Mouse (Mus musculus): Measurements from ENCODE around the gene Keg1.
"Not testable (repeated sequence)": the region's sequence is repeated elsewhere in the genome, so short reads cannot be mapped to it uniquely, and the experiment has no call there.

Gene Keg1

DNA sequence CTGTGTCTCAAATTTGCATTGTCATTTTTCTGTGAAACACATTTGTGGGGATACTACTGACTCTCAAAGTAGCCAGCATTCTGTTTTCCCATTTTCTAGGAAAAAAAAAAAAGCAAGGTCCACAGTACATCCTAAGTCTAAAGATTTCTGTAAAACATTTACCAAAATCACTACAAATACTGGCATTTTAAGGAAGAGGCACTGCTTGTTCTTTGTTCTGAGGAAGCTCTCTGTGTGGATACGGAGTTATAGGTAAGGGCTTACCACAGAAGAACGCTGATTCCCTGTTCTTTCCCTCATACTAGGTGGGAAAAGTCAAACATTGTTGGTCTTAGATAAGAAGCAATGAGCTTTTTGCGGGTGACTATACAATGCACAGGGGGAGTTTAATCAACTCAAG lies at the start of gene Keg1:
Keg1 (plus strand) TSS at position 197 of the 400 bp plus-strand sequence.
- DNase-seq (ENCODE audit: low spot score) = no peak

DNA sequence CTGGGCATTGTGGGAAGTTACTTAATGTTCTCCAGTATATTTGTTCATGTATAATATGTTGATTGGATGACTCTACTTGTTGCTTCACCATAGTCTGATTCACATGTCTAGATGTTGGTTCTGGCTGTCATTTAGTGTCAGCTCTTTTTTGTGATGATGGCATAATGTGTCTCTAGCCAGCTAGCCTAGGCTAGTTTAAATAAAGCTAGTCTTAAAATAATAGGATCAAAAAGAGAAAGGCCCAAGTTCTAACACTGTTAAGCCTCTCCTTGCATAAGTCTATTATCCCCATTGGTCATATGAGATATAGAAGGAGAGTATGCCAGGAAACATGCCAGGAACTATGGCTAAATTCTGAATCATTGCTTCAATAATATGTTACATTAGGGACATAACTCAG lies 46.1 kb upstream of the Keg1 start:
- no peak for DNase-seq (ENCODE audit: low spot score)

DNA sequence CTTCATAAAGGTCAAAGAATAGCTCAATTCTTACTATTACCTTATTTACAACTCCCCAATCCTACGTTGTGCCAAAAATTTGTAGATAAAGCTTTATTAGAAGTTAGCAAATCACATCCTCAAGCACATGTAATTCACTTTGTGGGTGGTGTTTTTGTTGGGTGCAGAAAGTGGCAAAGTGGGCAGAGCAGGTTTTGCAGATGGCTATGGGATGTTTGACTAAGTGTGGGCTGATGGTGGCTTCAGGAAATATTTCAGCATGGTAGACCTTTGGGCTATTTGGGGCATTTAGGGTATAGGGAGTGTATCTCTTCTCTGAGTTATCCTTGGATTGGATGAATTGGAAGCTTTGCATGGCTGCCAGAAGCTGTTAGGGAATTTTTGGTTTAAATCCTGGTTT lies 29.4 kb upstream of the Keg1 start:
- DNase-seq (ENCODE audit: low spot score) = no peak

DNA sequence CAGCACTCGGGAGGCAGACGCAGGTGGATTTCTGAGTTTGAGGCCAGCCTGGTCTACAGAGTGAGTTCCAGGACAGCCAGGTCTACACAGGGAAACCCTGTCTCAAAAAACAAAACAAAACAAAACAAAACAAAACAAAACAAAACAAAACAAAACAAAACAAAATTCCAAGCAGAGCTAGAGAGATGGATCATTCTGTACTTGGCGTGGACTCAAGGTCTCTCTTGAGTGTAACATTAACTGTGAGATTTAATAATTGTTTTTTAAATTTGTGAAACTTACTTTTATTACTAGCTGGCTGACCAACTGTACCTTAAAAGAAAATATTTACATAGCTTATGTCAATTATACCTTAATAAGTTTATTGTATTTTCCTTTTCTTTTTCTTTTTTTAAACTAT lies 27.0 kb upstream of the Keg1 start:
- not testable (repeated sequence) for DNase-seq (ENCODE audit: low spot score)

DNA sequence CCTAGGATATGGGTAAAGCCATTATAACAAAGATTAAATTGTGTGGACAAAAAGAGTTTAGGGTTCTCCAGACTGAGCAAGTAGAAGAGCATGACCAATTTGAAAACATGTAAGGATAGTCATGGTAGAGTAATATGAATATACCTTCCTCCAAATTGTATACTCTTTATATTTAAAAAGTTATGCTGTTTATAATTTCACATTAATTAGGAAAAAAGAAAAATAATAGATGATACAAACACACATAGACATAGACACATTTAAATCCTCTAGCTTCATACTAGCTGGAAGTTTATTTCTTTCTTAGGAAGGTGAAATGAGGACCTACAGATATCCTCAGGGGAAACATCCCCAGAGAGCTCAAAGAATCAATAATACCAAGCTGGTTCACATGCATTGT lies 25.4 kb upstream of the Keg1 start, which contains the start of gene Olfr1442:
Olfr1442 (plus strand) TSS at position 301 of the 400 bp plus-strand sequence.
- DNase-seq (ENCODE audit: low spot score) = no peak

DNA sequence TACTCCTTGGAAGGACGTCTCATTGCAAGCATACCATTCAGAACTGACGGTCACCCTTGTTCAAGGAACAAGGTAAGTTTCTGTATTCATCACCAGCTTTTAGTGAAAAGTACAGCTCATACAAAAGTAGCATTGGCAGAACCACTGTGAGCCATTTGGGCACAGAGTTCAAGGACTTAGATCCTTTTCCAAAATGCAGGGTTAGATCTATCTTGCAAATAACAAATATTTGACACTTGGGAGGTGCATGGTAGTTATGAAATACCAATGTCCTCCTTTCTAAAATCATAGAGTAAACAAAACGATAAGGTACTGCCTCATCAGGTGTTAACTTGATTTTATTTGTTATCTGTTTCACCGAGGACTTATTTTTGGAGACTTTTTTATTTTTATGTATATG lies 24.5 kb upstream of the Keg1 start:
- DNase-seq (ENCODE audit: low spot score) = no peak

DNA sequence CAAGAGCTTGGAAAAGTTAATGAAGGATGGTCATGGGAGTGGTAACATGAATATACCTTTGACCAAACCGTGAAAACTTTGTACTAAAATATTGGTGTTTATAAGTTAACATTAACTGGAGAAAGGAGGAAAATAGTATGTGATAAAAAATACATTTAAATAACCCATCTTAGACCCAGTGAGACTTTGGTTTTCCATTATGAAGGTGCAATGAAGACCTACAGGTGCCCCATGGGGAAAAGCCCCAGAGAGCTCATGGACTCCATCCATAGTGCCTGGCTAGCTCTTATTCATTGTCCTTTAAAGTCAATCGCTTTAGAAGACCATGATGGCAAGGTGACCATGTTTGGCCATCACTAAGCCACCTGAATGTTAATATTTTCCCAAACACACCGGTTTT lies 17.8 kb upstream of the Keg1 start, which contains the start of gene Olfr1443:
Olfr1443 (plus strand) TSS at position 301 of the 400 bp plus-strand sequence.
- DNase-seq (ENCODE audit: low spot score) = no peak

DNA sequence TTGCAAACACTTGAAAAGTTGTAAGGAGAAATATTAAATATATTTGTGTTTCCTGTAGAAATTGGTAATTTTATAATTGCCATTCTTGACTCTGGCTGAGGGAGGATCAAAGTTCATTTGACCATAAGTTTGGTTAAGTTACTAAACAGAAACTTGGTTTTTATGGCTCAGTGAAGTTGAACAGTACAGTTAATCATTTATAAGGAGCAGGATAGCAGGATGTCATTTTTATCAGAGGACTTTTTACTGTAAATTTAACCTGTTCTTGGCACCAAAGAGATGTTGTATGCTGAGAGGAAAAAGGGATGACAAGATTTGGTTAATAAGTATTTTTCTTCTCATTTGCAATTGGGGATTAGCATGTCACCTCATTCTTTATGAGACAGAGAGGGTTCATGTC lies 10.9 kb upstream of the Keg1 start:
- DNase-seq (ENCODE audit: low spot score) = no peak

DNA sequence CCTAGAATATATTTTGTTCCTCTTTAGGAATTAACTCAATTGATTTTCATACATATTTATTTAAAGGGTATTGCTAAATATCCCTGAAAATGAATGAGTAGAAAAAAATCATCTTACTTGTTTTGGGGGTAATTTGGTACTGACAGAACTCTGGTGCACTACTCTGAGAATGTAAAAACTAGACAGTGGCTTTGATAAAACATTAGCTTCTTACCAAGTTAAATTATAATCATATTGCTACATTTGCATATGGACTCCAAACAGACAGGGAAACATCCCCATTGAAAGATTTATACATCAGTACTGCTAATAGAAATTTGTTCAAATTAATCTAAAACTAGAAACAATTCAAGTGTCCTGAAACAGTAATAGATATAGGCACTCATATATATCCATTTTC lies 10.4 kb upstream of the Keg1 start:
- DNase-seq (ENCODE audit: low spot score) = no peak

DNA sequence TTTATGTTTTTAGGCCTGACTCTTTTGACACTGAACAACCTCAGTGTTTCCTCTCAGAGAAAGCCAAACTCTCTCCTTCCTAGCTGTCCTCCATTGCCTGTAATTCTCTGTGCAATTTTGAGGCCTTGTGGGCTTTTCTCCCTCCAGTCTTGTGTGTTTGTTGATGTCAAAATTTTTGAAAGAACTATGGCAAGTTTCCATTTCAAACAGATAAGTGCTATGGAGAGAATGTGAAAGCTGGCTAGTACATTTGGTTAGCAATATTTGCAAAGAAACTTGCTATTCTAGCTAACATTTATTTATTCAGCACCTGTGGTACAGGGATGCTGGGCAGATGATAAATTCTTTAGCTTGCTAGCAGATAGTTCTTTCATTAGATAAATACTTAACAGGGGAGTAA lies 635 bp downstream of the Keg1 start:
- no peak for DNase-seq (ENCODE audit: low spot score)

DNA sequence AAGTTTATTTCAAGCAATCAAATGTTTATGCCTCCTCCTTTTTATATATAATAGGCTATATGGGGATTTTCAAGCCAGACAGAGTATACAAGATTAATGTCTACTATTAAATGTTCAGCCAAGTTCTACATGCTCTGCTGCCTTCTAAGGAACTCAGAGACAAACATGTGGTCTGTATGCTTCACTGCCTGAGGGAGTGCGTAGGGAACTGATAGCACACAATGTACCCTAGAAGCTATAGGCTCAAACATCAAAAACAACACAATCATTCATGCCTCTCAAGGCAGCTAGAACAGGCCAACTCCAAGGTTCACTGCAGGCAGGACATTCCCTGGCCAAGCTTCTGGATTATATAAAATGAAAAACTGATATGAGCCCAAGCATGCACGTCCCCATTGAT lies 12.9 kb downstream of the Keg1 start:
- DNase-seq (ENCODE audit: low spot score) = no peak

DNA sequence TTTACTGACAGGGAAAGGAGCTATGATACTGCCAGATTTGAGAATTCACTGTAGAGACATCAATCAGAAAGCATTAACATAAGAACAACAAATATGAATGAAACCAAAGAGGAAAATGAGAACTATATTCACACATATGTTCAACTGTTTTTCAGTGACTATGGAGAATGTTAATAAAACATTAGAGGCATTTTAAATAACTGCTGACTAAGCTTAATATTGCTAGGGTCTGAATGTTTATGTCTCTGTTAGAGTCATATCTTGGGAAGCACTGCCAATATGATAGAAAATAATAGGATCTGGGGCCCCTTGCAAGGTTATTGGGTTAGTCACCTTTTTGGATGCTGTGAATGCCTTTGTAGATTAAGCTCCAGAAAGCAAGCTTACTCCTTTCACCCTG lies 13.4 kb downstream of the Keg1 start:
- DNase-seq (ENCODE audit: low spot score) = no peak

DNA sequence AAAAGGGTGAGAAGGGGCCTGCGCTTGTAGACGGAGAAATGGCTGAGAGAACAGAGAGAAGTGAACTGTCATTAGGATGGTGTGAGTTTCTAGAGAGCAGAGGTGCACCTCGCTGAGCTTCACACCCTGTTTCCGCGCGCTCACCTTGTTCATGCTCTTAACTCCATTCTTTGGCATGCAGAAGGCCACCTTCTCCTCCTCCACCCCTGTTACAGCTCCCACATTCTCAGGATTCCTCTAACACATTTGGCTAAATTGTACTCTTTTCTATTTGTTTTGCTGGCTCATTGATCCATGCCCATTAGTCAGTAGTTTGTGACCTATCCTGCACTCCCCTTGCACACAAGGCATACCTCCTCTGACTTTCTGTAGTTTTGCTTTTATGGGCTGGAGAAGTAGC lies 23.6 kb downstream of the Keg1 start:
- no peak for DNase-seq (ENCODE audit: low spot score)

DNA sequence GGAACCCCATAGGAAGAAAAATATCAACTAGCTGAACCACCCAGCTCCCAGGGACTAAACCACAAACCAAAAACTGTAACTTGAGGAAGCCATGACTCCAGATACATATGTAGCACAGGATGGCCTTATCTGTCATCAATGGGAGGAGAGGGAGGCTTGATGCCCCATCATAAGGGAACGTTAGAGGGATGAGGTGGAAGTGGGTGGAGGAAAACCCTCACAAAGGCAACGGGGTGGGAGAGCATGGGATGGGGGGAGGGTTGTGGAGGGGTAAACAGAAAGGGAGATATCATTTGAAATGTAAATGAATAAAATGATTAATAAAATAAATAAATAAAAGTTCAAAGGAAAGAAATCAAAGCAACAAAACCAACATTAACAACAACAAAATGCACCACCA lies 24.9 kb downstream of the Keg1 start:
- no peak for DNase-seq (ENCODE audit: low spot score)

DNA sequence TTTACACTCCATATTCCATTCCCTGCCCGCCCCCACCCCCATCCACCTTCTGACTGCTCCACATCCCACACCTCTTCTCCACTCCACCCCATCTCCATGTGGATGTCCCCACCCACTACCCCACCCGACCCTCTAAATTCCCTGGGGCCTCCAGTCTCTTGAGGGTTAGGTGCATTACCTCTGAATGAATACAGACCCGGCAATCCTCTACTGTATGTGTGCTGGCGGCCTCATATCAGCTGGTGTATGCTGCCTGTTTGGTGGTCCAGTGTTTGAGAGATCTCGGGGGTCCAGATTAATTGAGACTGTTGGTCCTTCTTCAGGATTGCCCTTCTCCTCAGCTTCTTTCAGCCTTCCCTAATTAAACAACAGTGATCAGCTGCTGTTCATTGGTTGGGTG lies 25.3 kb downstream of the Keg1 start:
- not testable (repeated sequence) for DNase-seq (ENCODE audit: low spot score)

DNA sequence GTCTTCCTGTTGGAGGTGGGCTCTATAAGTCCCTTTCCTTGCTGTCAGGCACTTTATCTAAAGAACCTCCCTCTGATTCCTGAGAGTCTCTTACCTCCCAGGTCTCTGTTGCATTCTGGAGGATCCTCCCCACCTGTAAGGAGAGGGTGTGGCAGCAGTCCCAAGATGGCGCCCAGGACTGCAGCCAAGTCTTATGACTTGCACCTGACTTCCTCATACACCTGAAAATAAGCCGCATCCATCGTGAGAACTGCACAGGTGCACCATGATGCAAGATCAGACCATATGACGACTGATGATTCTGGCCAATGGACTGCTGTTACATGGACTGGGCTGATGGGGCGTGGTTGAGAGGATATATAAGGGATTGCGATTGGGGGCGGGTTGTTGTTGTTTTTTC lies 26.0 kb downstream of the Keg1 start:
- DNase-seq (ENCODE audit: low spot score) = not testable (repeated sequence)

DNA sequence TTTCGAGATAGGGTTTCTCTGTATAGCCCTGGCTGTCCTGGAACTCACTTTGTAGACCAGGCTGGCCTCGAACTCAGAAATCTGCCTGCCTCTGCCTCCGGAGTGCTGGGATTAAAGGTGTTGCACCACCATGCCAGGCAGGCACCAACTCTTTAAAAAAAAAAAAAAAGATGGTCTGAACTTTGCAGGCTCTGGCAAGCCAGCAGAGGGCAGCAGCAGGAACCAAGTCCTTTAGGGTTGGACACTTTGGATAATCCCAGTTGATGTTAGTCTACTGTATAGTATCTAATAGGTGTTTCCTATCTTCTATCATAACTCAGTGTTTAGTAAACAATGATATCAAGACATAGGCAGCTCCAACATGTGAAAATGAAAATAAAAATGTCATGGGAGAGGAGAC lies 26.7 kb downstream of the Keg1 start:
- peak; percentile 58 for DNase-seq (ENCODE audit: low spot score)

DNA sequence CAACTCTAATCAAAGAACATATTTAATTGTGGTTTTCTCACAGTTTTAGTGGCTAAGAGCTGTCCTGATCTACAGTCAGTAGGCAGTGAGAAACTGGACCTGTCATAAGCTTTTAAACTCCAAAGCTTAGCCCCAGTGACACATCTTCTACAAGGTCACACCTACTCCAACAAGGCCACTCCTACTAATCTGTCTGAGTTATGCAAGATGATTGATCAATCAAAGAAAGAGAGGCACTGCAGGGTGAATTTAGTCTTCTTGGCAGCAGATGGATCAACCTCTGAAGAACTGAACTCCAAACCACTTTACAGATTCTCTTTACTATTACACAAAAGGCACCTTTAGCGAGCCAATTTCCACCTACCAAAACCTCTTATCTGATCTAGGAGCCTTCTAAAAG lies 30.3 kb downstream of the Keg1 start:
- no peak for DNase-seq (ENCODE audit: low spot score)

DNA sequence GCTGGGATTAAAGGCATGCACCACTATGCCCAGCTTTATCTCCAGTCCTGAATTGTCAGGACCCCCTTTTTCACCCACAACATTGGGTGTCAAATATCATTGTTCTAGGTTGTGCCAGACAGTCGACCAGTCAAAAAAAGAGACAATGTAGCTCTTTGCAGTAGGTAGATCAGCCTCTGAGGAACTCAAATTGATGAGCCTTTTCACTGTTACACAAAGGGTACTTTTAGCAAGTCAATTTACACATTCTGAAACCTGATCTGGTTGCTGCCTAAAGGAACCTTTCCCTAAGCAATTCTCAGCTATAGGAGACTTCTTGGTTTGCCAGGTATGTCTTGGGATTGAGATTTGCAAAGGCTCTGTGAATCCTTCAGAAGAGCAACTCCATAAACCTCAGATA lies 35.5 kb downstream of the Keg1 start:
- DNase-seq (ENCODE audit: low spot score) = no peak

DNA sequence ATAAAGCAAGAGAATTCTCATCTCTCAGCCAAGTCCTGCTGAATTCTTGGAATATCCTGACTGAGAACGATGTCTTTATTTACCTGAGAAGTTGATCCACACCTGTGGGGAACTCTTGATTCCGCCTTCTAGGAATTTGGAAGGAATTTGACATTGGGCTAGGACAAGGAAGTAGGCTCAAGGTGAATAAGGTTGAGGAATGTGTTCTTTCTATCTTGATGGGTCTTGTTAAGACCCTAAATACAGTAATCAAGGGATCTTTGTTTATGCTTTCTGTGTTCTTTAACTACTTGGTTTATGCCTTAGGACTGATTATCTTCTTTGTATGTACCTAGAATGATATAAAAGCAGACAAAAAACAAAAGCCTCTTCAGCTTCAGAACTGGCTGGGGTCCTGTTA lies 36.4 kb downstream of the Keg1 start:
- no peak for DNase-seq (ENCODE audit: low spot score)

DNA sequence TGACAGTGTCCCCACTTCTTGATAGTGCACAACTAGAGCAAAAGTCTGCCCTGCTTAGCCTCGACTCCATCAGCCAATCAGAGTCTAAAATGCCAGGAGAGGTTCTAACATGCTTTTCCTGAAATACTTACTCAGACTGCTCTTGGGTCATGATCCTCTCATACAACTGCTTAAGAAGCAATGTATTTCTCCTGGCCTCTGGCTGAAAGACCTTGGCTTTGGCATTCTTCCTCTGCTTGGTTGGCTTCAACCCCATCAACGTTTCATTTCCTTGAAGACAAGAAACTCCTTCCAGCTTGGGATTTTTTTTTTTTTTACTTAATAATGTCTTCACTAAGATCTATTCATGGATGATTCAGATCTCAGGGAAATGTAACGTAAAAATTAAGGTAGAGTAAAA lies 60.7 kb downstream of the Keg1 start:
- no peak for DNase-seq (ENCODE audit: low spot score)

DNA sequence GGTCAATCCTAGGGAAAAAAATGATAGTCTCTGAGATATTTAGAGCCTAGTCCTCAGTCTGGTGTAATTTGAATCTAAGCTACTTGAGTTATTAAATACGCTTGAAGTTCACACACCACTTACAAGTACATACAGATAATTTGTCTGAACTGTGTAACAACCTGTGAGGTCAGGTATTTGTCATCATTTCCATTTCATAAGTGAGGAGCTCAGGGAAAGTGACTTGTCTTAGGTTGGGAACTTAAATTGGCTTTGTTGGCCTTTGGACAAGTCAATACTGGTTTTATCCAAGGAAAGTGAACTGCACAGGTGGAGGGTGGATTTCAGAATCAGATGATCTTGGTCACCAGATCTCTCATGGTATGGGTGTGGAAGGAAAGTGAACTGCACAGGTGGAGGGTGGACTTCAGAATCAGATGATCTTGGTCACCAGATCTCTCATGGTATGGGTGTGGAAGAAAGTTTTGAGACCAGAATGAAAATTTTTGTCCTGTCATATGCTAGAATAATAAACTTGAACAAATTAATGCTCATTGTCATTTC lies 63.4 kb downstream of the Keg1 start:
- DNase-seq (ENCODE audit: low spot score) = no peak

DNA sequence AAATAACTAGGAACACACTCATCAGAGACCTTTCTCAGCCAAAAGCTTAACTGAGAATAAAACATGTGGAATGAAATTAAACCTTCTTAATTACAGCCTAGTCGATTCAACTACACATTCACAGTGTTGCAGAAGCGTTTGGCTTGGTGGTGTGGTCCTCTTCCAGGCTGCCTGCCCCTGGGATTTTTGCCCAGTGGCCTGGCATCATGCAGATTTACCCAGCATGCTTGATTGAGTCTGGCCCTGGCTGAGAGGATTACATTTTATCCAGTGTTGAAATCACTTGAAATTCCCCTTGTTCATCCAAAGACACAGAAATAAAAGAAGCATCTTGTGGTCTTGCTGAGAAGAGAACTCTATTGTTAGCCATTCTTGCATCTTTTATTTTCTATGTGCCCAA lies 64.1 kb downstream of the Keg1 start:
- peak; percentile 11 for DNase-seq (ENCODE audit: low spot score)

DNA sequence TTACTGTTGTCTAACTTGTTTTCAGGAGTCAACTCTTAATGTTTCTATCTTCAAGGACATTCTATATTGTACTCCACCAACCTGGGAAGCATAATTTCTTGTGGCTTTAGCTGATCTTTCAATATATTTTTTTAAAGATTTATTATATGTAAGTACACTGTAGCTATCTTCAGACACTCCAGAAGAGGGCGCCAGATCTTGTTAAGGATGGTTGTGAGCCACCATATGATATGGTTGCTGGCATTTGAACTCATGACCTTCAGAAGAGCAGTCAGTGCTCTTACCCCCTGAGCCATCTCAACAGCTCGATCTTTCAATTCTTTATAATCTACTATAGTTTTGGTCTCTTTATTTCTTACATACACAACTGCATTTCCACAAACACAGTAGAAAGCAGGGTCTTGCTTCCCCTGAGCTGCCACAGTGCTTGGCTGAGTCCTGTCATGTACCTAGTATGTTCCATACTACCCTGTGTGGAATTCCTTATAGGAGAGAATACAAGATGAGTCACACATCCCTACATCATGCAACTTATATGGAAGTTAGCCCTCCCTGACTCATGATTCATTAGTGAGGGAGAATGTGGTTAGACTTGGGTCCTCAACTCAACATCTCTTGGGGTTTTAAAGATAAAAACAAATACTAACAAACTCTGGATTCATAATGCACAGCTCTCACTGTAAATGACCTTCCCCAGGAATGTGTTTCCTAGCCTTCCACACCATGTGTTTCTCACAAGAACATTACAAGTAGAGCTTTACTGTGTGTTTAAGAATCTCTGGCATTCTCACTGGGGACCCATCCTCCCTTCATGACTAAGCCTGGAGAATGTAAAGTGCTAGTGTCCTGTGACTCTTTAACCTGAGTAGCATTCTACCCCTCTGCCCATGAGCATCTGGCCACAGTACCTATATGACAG lies 66.9 kb downstream of the Keg1 start:
- DNase-seq (ENCODE audit: low spot score) = peak; percentile 8
